Mouse (Mus musculus): ENCODE results near the gene Chrnd. TPM values are rescaled to one million over a fixed set of nuclear protein-coding genes. Genes with fewer than 3 reads are reported as not detected.

Chrnd gene
- polyA plus RNA-seq, 1 experiment from 2014 or later: 0.08 TPM

GRCm38 (mm10) chr1:87175852-87176292 lies 14.5 kb upstream of the Chrnd start:
- no peak overlapping the region for H3K4me3 ChIP-seq (ENCODE audit: low read depth, low read length)
- 7% methylated on average over 11 of the region's 11 CpGs for WGBS
- no peaks in the 10 kb centered on the region for H3K27me3 ChIP-seq (ENCODE audit: control insufficient read depth, insufficient read depth, low read length)
- H3K4me1 ChIP-seq (replicated peaks; ENCODE audit: control insufficient read depth, insufficient read depth): no peaks in the 10 kb centered on the region
- H3K9ac ChIP-seq (ENCODE audit: low read length): no peak overlapping the region
- H3K4me2 ChIP-seq (replicated peaks; ENCODE audit: low read depth): no peak overlapping the region
- no peaks in the 10 kb centered on the region for H3K36me3 ChIP-seq (ENCODE audit: control insufficient read depth, insufficient read depth, low read length)
- H3K27ac ChIP-seq (replicated peaks): no peak overlapping the region
- TF ChIP-seq EP300 (optimal IDR thresholded peaks at IDR 0.05) (no peak), CTCF (IDR thresholded peaks at IDR 0.05; ENCODE audit: low read depth) (peak; percentile 67)
- no peaks in the 10 kb centered on the region for H3K9me3 ChIP-seq (ENCODE audit: control insufficient read depth, low read length)
- DNase-seq (ENCODE audit: low spot score) (peak; percentile 65), ATAC-seq (ENCODE audit: low FRiP score, low TSS enrichment) (peak; percentile 77)

- no peak for DNase-seq (ENCODE audit: low spot score)
- no peak overlapping the region for H3K4me2 ChIP-seq (replicated peaks; ENCODE audit: low read depth)
- no peak overlapping the region for H3K9ac ChIP-seq (ENCODE audit: low read length)
- WGBS: 36% methylated on average over 5 of the region's 5 CpGs
- TF ChIP-seq EP300 (optimal IDR thresholded peaks at IDR 0.05): no peak
- no peak for TF ChIP-seq CTCF (IDR thresholded peaks at IDR 0.05; ENCODE audit: low read depth)
- H3K4me3 ChIP-seq (ENCODE audit: low read depth, low read length): no peak overlapping the region
- peaks cover 7% of the 10 kb centered on the region; the same call in 1 of the 2 replicates for H3K27me3 ChIP-seq (ENCODE audit: control insufficient read depth, insufficient read depth, low read length)
- H3K9me3 ChIP-seq (ENCODE audit: control insufficient read depth, low read length): no peaks in the 10 kb centered on the region
- no peaks in the 10 kb centered on the region for H3K36me3 ChIP-seq (ENCODE audit: control insufficient read depth, insufficient read depth, low read length)
- no peak for ATAC-seq (ENCODE audit: low FRiP score, low TSS enrichment)
- no peaks in the 10 kb centered on the region for H3K4me1 ChIP-seq (replicated peaks; ENCODE audit: control insufficient read depth, insufficient read depth)
- H3K27ac ChIP-seq (replicated peaks): no peak overlapping the region
Observed at GRCm38 (mm10) chr1:87180896-87181295, 9.5 kb upstream of the Chrnd start.

GRCm38 (mm10) chr1:87183013-87183412 lies 7.4 kb upstream of the Chrnd start, which contains the start of gene Prss56:
Gene Prss56 (plus strand): TSS chr1:87183313.
- no peak for TF ChIP-seq CTCF (IDR thresholded peaks at IDR 0.05; ENCODE audit: low read depth)
- TF ChIP-seq EP300 (optimal IDR thresholded peaks at IDR 0.05): no peak
- no peak within 1 kb of the TSS for H3K4me2 ChIP-seq (replicated peaks; ENCODE audit: low read depth)
- H3K27ac ChIP-seq (replicated peaks): no peak within 1 kb of the TSS
- no peak for DNase-seq (ENCODE audit: low spot score)
- no peaks in the 10 kb centered on the region for H3K9me3 ChIP-seq (ENCODE audit: control insufficient read depth, low read length)
- 67% methylated on average over 9 of the region's 9 CpGs for WGBS
- no peaks in the 10 kb centered on the region for H3K36me3 ChIP-seq (ENCODE audit: control insufficient read depth, insufficient read depth, low read length)
- no peak within 1 kb of the TSS for H3K9ac ChIP-seq (ENCODE audit: low read length)
- H3K27me3 ChIP-seq (ENCODE audit: control insufficient read depth, insufficient read depth, low read length): peaks cover 11% of the 10 kb centered on the region; the same call in 1 of the 2 replicates
- ATAC-seq (ENCODE audit: low FRiP score, low TSS enrichment): no peak
- no peaks in the 10 kb centered on the region for H3K4me1 ChIP-seq (replicated peaks; ENCODE audit: control insufficient read depth, insufficient read depth)
- H3K4me3 ChIP-seq (ENCODE audit: low read depth, low read length): no peak within 1 kb of the TSS

GRCm38 (mm10) chr1:87183998-87184750 lies 6.2 kb upstream of the Chrnd start:
- Histone ChIP-seq H3K9me3 (ENCODE audit: control insufficient read depth, low read length) (no peaks in the 10 kb centered on the region), H3K9ac (ENCODE audit: low read length) (no peak overlapping the region), H3K4me1 (replicated peaks; ENCODE audit: control insufficient read depth, insufficient read depth) (no peaks in the 10 kb centered on the region), H3K27me3 (ENCODE audit: control insufficient read depth, insufficient read depth, low read length) (peaks cover 11% of the 10 kb centered on the region; the same call in 1 of the 2 replicates), H3K4me2 (replicated peaks; ENCODE audit: low read depth) (no peak overlapping the region; the same call in 1 of the 2 replicates), H3K27ac (replicated peaks) (no peak overlapping the region), H3K4me3 (ENCODE audit: low read depth, low read length) (no peak overlapping the region), H3K36me3 (ENCODE audit: control insufficient read depth, insufficient read depth, low read length) (no peaks in the 10 kb centered on the region)
- no peak for DNase-seq (ENCODE audit: low spot score)
- no peak for ATAC-seq (ENCODE audit: low FRiP score, low TSS enrichment)
- TF ChIP-seq EP300 (optimal IDR thresholded peaks at IDR 0.05) (no peak), CTCF (IDR thresholded peaks at IDR 0.05; ENCODE audit: low read depth) (0 out of 2 replicates have a peak, but pooled peaks have one; percentile 20)
- 32% methylated on average over 15 of the region's 15 CpGs for WGBS

GRCm38 (mm10) chr1:87184751-87185139 lies 5.7 kb upstream of the Chrnd start:
- Histone ChIP-seq H3K27me3 (ENCODE audit: control insufficient read depth, insufficient read depth, low read length) (peaks cover 11% of the 10 kb centered on the region; the same call in 1 of the 2 replicates), H3K27ac (replicated peaks) (no peak overlapping the region), H3K9me3 (ENCODE audit: control insufficient read depth, low read length) (no peaks in the 10 kb centered on the region), H3K4me3 (ENCODE audit: low read depth, low read length) (no peak overlapping the region), H3K4me1 (replicated peaks; ENCODE audit: control insufficient read depth, insufficient read depth) (no peaks in the 10 kb centered on the region), H3K36me3 (ENCODE audit: control insufficient read depth, insufficient read depth, low read length) (no peaks in the 10 kb centered on the region), H3K4me2 (replicated peaks; ENCODE audit: low read depth) (no peak overlapping the region; the same call in 1 of the 2 replicates), H3K9ac (ENCODE audit: low read length) (no peak overlapping the region)
- peak; percentile 80 for DNase-seq (ENCODE audit: low spot score)
- 10% methylated on average over 20 of the region's 20 CpGs for WGBS
- ATAC-seq (ENCODE audit: low FRiP score, low TSS enrichment): peak; percentile 60
- TF ChIP-seq EP300 (optimal IDR thresholded peaks at IDR 0.05) (no peak), CTCF (IDR thresholded peaks at IDR 0.05; ENCODE audit: low read depth) (peak; percentile 79)

- Histone ChIP-seq H3K36me3 (ENCODE audit: control insufficient read depth, insufficient read depth, low read length) (no peaks in the 10 kb centered on the region), H3K4me3 (ENCODE audit: low read depth, low read length) (no peak overlapping the region), H3K9ac (ENCODE audit: low read length) (no peak overlapping the region), H3K4me1 (replicated peaks; ENCODE audit: control insufficient read depth, insufficient read depth) (no peaks in the 10 kb centered on the region), H3K9me3 (ENCODE audit: control insufficient read depth, low read length) (no peaks in the 10 kb centered on the region), H3K27me3 (ENCODE audit: control insufficient read depth, insufficient read depth, low read length) (peaks cover 11% of the 10 kb centered on the region; the same call in 1 of the 2 replicates), H3K27ac (replicated peaks) (no peak overlapping the region), H3K4me2 (replicated peaks; ENCODE audit: low read depth) (no peak overlapping the region)
- WGBS: 20% methylated on average over 13 of the region's 13 CpGs
- no peak for ATAC-seq (ENCODE audit: low FRiP score, low TSS enrichment)
- no peak for DNase-seq (ENCODE audit: low spot score)
- TF ChIP-seq EP300 (optimal IDR thresholded peaks at IDR 0.05): no peak
Observed at GRCm38 (mm10) chr1:87185526-87185925, 4.9 kb upstream of the Chrnd start.
